Mouse (Mus musculus) G1E (cell line): Measurements from ENCODE around the gene Nav1. TPM values are rescaled to one million over a fixed set of nuclear protein-coding genes. Genes with fewer than 3 reads are reported as not detected.

Experiments used
- ATAC-seq: 2 replicates; pipeline ENCODE4 v1.8.0; 2016; ENCODE audit warnings: mild to moderate bottlenecking; ENCODE audit not compliant: insufficient number of reproducible peaks, poor library complexity, low FRiP score, severe bottlenecking; ENCODE audit errors: extremely low read depth
- DNase-seq: peaks from one replicate; pipeline ENCODE4 v3.0.0; 2012; ENCODE audit warnings: low spot score
- H3K27me3 ChIP-seq: 2 replicates; pipeline ENCODE4 v1.6.1; 2012; ENCODE audit warnings: mild to moderate bottlenecking, low read length, inconsistent platforms; ENCODE audit not compliant: insufficient read depth
- H3K36me3 ChIP-seq: replicated peaks from 2 replicates; pipeline ENCODE3; 2012; ENCODE audit warnings: mild to moderate bottlenecking, inconsistent platforms
- H3K4me1 ChIP-seq: 2 replicates; pipeline ENCODE4 v1.6.1; 2012; ENCODE audit warnings: low read depth, low read length, inconsistent platforms, mixed read lengths; ENCODE audit not compliant: insufficient read depth
- H3K4me3 ChIP-seq: 2 replicates; pipeline ENCODE4 v1.5.1; 2012; ENCODE audit warnings: low read depth, mild to moderate bottlenecking, inconsistent platforms, low read length, moderate library complexity, mixed read lengths
- H3K9me3 ChIP-seq: replicated peaks from 2 replicates; pipeline ENCODE4 v1.6.1; 2012; ENCODE audit warnings: inconsistent platforms
- CTCF ChIP-seq: IDR thresholded peaks from 2 replicates; pipeline ENCODE4 v1.5.1; 2012; ENCODE audit warnings: low read depth, low read length, inconsistent platforms, mixed read lengths
- GATA1 ChIP-seq: IDR thresholded peaks from 2 replicates; pipeline ENCODE4 v1.6.1; 2012; ENCODE audit warnings: borderline replicate concordance, low read length, inconsistent platforms, mixed read lengths
- GATA2 ChIP-seq: IDR thresholded peaks from 2 replicates; pipeline ENCODE4 v1.6.1; 2012; ENCODE audit warnings: low read depth, low read length, inconsistent platforms, borderline replicate concordance
- POLR2AphosphoS5 ChIP-seq: IDR thresholded peaks from 2 replicates; pipeline ENCODE4 v1.6.1; 2012; ENCODE audit warnings: low read depth, low read length, inconsistent platforms; ENCODE audit not compliant: insufficient replicate concordance
- TAL1 ChIP-seq: conservative IDR thresholded peaks from 2 replicates; pipeline ENCODE4 v1.6.1; 2012; ENCODE audit warnings: low read depth, low read length, inconsistent platforms, mixed read lengths
- polyA plus RNA-seq: library from polyadenylated mRNA; stranded (reverse); fragments of >175 nt; gene quantifications from 2 replicates; pipeline ENCODE4 v1.2.3, GENCODE M21; 2012
- total RNA-seq, 2 experiments: library from RNA; stranded (forward) in 1 of 2; stranded (reverse) in 1 of 2; fragments of 200-1000 nt in 1 of 2; fragments of >200 nt in 1 of 2; fragmentation: Nextera tagmentation in 1 of 2; gene quantifications; 2 replicates each; pipeline ENCODE4 v1.2.3; 2014 to 2017

Nav1 gene
- total and polyA plus RNA-seq, 3 experiments = 0.22 TPM; not detected in 2

- H3K4me3 ChIP-seq = no peak overlapping the region
- no peaks in the 10 kb centered on the region for H3K4me1 ChIP-seq
- no peaks in the 10 kb centered on the region for H3K9me3 ChIP-seq
- DNase-seq (no peak), ATAC-seq (no peak)
- TF ChIP-seq GATA1 (no peak), CTCF (no peak), POLR2AphosphoS5 (no peak), TAL1 (no peak), GATA2 (no peak)
- H3K27me3 ChIP-seq = no peaks in the 10 kb centered on the region
- peaks cover 91% of the 10 kb centered on the region for H3K36me3 ChIP-seq
Measured at GRCm38 (mm10) chr1:135401452-135402110, 205.5 kb downstream of the Nav1 start.

- no peaks in the 10 kb centered on the region for H3K4me1 ChIP-seq
- DNase-seq = no peak
- TF ChIP-seq GATA2 = no peak
- no peak for TF ChIP-seq POLR2AphosphoS5
- TF ChIP-seq TAL1 = no peak
- TF ChIP-seq GATA1 = no peak
- TF ChIP-seq CTCF = no peak
- H3K4me3 ChIP-seq = no peak overlapping the region
- no peaks in the 10 kb centered on the region for H3K27me3 ChIP-seq
- peaks cover 87% of the 10 kb centered on the region for H3K36me3 ChIP-seq
- no peak for ATAC-seq
- no peaks in the 10 kb centered on the region for H3K9me3 ChIP-seq
Measured at GRCm38 (mm10) chr1:135399466-135399865, 207.6 kb downstream of the Nav1 start.

- ATAC-seq (no peak), DNase-seq (no peak)
- H3K4me3 ChIP-seq = no peak overlapping the region
- TF ChIP-seq GATA2 = no peak
- TF ChIP-seq GATA1 = no peak
- TF ChIP-seq CTCF = no peak
- TF ChIP-seq POLR2AphosphoS5 = no peak
- TF ChIP-seq TAL1 = no peak
- H3K36me3 ChIP-seq = peaks cover 84% of the 10 kb centered on the region
- H3K4me1 ChIP-seq = no peaks in the 10 kb centered on the region
- H3K27me3 ChIP-seq = no peaks in the 10 kb centered on the region; the same call in 1 of the 2 replicates
- H3K9me3 ChIP-seq = no peaks in the 10 kb centered on the region
Measured at GRCm38 (mm10) chr1:135385161-135385560, 221.9 kb downstream of the Nav1 start.

Other genes with a start within 250 kb of the Nav1 start
- not detected in 2 replicates for gene Shisa4, start 232.1 kb downstream of the Nav1 start, total RNA-seq (2014; fragmentation: Nextera tagmentation)
- gene Shisa4, start 232.1 kb downstream of the Nav1 start, total RNA-seq (2017) = 0.12 and 0.16 TPM in 2 replicates
- not detected in 2 replicates for gene Shisa4, start 232.1 kb downstream of the Nav1 start, polyA plus RNA-seq
- gene Ipo9, start 176.8 kb downstream of the Nav1 start, total RNA-seq (2014; fragmentation: Nextera tagmentation) = 106 and 109 TPM in 2 replicates
- gene Ipo9, start 176.8 kb downstream of the Nav1 start, total RNA-seq (2017) = 52.7 and 63.8 TPM in 2 replicates
- gene Ipo9, start 176.8 kb downstream of the Nav1 start, polyA plus RNA-seq = 14.4 and 18.4 TPM in 2 replicates
- not detected in 2 replicates for gene Csrp1, start 112.8 kb upstream of the Nav1 start, total RNA-seq (2014; fragmentation: Nextera tagmentation)
- gene Csrp1, start 112.8 kb upstream of the Nav1 start, total RNA-seq (2017) = 0.29 and 0.38 TPM in 2 replicates
- 0.05 and 0.06 TPM in 2 replicates for gene Csrp1, start 112.8 kb upstream of the Nav1 start, polyA plus RNA-seq
- not detected in 2 replicates for gene Phlda3, start 158.8 kb upstream of the Nav1 start, total RNA-seq (2014; fragmentation: Nextera tagmentation)
- gene Phlda3, start 158.8 kb upstream of the Nav1 start, total RNA-seq (2017) = 0.98 and 1.7 TPM in 2 replicates
- 5.2 and 5.4 TPM in 2 replicates for gene Phlda3, start 158.8 kb upstream of the Nav1 start, polyA plus RNA-seq
- gene Tnni1, start 172.1 kb upstream of the Nav1 start, total RNA-seq (2014; fragmentation: Nextera tagmentation) = not detected in 2 replicates
- 0.11 TPM in 1 of 2 replicates, not detected in the other for gene Tnni1, start 172.1 kb upstream of the Nav1 start, total RNA-seq (2017)
- 0.04 TPM in 1 of 2 replicates, not detected in the other for gene Tnni1, start 172.1 kb upstream of the Nav1 start, polyA plus RNA-seq
- not detected in 2 replicates for gene Lad1, start 211.3 kb upstream of the Nav1 start, total RNA-seq (2014; fragmentation: Nextera tagmentation)
- 0.16 TPM in 1 of 2 replicates, not detected in the other for gene Lad1, start 211.3 kb upstream of the Nav1 start, total RNA-seq (2017)
- not detected in 2 replicates for gene Lad1, start 211.3 kb upstream of the Nav1 start, polyA plus RNA-seq
- gene Tnnt2, start 229.1 kb upstream of the Nav1 start, total RNA-seq (2014; fragmentation: Nextera tagmentation) = not detected in 2 replicates
- gene Tnnt2, start 229.1 kb upstream of the Nav1 start, total RNA-seq (2017) = 0.17 and 0.38 TPM in 2 replicates
- not detected in 2 replicates for gene Tnnt2, start 229.1 kb upstream of the Nav1 start, polyA plus RNA-seq